Mouse (Mus musculus): ENCODE data around the gene Rerg.

Rerg gene

DNA sequence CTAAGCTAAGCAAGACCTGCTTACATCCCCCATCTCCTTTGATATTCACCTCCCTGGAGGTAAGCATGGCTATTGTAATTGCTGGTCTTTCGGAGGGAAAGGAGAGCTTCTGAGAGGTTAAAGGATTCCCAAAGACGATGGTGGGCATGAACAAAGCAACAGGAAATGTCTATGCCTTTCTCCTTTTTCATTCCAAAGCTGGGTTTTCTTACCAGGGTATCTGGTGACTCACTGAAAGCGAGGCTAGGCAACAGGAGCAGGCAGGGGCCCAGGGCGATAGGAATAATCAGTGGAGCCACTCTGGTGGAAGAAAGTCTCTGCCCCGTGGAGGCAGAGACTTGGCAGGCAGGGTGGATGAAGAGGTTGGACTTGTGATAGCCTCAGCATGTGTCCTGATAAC, at the start of gene Rerg:
TSS of gene Rerg (minus strand) at position 272 of the 400 bp plus-strand sequence.
- DNase-seq (ENCODE audit: low read depth) = no peak

DNA sequence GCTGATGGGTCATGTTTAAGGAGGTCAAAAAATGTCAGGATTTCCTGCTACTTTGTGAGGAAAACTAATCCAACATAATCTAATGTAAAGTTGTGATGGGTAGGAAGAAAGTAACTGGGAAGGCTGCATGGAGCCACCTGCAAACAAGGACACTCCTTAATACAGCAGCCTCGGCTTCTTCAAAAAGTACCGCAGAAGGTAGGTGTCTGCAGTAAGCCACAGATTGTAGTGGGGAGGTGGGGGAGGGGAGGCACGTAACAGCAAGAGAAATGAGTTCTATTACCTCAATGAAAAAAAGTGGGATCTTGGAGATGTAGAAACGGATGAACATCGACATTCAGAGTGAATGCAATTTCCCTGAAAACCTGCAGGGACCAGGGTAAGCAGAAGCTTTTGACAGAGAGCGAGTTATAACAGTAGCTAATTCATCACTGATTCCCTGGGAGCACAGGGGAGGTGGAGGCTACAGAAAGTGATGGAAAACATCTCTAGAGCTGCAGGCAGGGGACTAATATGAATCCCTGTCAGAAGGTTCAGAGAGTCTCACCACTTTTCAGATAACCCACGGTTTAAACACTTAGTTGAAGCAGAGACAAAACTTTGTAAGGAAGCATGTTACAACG, 47.7 kb upstream of the Rerg start:
- DNase-seq (ENCODE audit: low read depth) = no peak

DNA sequence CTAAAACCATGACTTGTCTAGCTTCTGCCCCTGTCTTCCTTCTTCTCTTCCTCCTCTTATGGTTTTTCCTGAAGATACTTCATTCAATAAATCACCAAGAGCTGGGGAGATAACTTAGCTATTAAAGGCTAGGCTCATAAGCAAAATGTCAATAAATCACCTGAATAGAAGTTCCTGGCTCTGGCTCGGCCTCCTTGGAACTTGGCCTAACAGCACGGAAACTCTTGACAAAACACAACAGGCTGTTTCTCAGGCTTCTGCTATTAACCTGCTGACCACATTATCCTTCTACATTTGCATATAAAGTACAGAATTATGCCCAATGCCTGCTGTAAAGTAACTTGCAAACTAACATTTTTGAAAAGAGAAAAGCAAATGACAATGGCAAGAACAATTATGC, 41.1 kb upstream of the Rerg start:
- no peak for DNase-seq (ENCODE audit: low read depth)

DNA sequence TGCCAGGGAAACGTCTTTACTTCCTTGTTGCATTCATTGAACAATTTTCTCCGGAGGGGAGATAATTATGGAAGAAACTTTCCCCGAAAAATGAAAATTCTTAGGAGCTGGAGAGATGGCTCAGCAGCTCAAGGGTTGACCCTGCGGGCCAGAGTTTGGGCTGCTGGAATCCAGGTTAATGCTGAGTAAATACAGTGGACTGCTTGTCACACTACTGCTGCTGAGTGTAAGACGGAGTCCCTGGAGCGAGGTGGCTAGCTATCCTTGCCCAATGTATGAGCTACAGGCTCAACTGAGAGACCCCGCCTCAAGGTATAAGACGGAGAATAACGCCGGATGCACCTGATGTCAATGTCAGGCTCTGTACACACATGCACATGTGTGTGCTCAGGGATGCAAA, 40.7 kb upstream of the Rerg start:
- no peak for DNase-seq (ENCODE audit: low read depth)

DNA sequence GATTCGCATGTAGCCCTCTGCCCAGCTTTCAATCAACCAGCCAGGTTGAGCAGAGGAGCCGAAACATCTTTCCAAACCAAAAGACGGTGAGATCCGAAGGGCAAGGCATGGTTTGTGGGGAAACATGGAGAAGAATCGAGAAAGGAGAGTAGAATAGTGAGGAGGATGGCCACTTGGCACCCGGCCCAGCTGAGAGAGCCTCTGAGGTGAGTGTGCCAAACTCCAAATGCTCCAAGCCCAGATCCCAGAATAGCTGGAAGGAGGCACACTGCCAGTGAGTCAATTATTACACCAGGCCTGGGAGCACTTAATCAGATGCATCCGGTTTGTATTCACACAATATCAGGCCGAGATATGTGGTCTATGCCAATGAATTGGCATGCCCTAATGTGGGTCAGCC, 39.7 kb upstream of the Rerg start:
- DNase-seq (ENCODE audit: low read depth) = no peak

DNA sequence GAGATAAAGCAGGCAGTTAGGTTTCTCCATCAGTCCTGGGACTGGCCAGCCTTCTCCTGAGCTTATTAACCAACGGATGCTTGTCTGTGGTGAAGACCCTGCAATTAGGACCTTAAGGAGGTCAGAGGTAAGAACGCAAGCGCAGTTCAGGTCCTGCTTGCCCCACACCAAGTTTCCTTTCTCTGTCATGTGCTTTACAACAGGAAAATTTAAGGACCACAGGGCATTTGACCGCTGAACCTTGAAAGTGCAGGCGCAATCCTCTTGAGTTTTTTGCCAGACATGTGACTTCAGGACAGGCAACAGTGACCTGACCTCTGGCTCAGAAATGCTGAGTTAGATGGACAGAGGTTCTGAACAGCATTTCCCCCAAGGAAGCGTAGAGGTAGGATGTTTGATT, 36.8 kb upstream of the Rerg start:
- no peak for DNase-seq (ENCODE audit: low read depth)

DNA sequence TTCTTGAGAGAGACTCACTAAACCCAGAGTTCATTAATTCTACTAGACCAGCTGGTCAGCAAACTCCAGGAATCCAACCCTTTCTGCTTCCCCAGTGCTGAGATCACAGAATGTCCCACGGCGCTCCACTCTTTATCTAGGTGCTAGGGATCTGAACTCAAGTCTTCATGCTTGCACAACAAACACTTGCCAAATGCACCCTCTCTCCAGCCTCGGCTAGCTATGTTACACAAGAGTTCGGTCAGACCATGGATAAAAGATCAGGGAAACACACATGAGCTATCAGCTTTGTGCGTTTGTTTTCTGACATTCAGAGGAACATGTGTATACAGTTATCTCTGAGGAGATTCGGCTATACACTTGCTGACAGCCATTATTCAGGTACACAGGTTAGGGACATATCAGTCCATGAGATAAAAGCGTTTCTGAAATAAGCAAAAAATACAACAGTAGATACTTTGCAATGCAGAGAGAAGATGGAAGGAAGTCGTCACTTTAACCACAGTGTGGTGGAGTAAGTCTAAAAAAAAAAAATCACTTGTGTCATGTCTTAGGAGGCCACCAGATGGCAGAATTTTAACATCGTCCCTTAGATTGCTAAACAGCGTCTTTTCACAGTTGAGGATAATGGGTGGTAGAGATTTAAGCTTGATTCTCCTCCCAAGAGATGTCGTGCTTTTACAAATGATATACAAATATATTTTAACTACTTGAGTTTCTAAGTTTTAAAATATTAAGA, 35.5 kb upstream of the Rerg start:
- DNase-seq (ENCODE audit: low read depth) = peak; percentile 16

DNA sequence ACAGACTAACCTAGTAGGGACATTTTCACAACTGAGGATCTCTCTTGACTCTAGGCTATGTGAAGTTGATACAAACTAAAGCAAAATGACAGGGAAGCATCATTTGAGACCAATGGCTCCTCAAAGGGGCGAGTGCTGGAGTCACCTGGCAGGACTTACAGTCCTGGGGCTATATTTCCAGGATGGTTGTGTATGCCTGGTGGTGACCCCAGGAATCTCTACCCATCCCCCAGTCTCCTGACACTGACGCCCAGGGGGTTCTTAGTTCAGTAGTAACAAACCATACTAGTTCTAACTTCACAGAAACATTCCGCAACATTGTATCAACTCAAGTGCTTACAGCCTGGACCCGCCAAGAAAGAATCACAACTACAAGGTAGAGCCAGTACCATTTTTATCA, 32.4 kb upstream of the Rerg start:
- no peak for DNase-seq (ENCODE audit: low read depth)

DNA sequence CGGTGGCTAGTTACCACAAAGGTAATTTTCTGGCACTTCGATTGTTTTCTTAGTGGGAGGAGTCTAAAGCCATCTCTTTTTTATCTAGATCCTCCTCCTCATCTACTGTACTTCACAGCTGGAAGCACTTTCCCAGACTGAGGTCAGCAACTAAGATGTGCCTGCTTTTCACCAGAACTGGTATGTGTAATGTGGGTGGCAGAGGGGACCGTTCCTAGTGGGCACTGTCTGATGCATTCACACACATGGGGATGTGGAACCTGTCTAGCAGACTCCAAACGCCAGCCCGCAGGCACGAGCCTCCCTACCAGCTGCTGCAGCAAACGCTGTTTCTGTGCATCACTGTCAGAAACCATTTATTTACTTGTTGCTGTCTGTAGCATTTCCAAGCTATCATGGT, 31.3 kb upstream of the Rerg start:
- no peak for DNase-seq (ENCODE audit: low read depth)

DNA sequence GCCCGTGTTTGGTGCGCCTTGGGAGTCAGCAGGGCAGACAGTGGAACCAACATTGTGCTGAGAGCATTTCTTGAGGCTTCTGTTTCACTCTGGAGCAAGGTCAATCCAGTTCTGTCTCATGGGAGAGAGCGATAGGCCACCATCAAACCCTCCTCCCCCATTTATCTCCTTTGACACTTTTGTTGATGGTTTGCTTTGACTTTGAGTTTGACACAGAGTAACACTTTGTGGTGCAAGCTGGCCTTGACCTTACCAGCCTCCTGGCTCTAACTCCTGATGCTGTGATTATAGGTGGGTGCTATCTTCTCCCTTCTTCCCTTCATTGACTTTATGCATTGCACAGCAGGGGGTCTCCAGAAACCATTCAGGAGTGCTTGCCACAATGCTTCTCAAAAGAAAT, 30.9 kb upstream of the Rerg start:
- no peak for DNase-seq (ENCODE audit: low read depth)

DNA sequence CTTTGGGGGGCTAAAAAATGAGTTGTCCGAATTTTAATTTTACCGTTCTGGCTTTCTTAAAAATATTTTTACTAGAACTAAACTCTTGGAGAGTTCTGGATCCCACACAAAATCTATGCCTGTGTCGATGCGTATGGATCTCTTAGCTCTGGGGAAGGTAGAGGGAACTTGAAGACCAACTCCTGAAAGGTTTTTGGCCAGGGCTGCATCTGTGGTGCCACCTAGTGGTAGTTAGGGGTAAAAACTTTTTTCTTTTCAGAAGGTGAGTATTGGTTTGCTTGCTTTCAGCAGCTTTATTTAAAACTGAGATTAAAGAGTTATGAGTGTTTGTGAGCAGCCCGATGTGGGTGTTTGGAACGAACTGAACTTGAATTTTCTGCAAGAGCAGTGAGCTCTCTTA, 21.8 kb upstream of the Rerg start:
- DNase-seq (ENCODE audit: low read depth) = peak; percentile 47

DNA sequence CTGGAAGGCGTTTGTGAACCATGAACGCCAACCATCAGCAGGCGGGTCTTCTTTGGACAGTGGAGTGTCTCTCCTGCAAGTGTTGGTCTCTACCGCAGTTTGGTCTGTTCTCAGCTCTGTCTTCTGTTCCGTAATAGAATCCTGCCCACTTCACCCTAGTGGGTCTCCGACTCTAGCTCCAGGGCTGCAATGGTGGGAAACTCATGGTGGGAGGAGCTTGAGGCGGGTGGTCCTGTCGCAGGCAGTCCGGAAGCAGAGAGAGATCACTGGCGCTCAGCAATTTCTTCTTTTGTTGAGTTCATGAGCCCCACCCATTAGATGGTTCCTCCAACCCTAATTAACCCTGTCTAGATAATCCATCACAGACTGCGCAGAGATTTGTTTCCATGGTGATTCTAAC, 20.7 kb upstream of the Rerg start:
- no peak for DNase-seq (ENCODE audit: low read depth)

DNA sequence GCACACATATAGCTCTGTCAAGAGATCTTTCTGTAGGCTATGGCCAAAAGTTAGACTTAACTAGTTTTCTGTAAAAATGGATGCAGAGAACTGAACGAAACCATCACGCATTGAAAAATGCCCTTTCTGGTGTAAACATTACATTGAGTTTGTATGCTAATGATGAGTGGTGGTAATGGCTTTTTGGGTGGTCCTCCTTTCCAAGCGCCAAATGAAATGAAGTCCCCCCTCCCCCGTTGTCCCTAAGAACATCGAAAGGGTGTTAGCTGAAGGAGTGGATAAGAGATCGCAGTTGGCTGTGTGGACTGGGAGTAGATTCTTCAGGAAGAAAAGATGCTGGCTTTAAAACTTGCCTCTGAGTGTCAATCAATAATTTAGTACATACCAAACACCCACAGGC, 20.3 kb upstream of the Rerg start:
- no peak for DNase-seq (ENCODE audit: low read depth)

DNA sequence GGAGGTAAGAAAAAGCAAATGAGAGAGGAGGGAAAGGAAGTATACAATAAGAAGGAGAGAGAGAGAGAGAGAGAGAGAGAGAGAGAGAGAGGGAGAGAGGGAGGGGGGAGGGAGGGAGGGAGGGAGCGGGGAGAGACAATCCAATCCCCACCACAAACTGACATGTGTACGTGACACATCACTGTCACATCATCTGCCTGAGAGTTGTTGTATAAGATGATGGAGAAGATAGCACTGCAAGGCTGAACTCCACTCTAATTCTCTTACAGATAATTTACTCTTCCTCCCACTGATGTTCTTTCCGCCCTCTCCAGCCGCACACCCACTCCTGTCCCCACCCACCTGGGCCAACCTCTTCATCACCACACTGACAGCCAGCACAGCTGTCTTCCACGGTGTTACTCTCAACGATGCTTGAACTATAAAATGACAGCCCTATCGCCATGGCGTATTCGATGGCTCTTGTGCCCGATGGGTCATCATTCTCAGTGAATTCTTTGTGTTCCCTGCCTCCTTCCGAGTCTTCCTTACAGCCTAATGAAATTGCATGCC, 18.2 kb upstream of the Rerg start:
- DNase-seq (ENCODE audit: low read depth) = no peak

DNA sequence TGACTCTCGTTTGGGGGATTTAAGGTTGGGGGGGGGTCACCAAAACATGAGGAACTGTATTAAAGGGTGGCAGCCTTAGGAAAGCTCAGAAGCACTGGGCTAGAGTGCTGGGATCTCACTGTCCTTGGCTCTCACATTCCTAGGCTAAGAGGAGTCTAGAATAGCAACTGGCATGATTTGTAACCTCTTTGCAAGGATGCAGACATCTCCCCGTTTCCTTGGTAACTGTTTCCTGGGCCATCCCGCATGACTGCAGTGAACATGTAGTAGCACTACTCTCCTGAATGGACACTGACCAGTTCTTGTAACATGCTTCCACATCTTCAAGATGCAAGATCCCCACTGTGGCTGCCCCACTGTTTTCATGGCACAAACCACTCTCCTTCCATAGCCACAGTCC, 17.1 kb upstream of the Rerg start:
- DNase-seq (ENCODE audit: low read depth) = no peak

DNA sequence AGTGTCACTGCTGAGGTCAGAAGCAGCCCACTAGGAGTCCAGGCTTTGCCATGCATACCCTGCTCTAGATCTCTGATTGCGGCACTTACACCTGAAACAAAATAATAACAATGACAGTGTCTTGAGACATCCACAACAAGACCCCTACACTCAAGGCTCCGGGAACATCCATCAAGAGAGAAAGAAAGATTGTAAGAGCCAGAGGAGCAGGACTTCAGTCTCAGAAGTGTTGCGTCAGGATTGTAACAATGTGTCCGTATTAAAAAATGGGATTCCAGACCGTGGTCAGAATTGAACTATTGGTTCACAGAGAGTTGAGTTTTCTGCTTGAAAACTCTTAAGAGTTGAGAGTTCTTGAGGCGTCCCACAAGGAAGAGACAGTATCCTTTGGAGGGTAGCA, 10.3 kb upstream of the Rerg start:
- DNase-seq (ENCODE audit: low read depth) = no peak

DNA sequence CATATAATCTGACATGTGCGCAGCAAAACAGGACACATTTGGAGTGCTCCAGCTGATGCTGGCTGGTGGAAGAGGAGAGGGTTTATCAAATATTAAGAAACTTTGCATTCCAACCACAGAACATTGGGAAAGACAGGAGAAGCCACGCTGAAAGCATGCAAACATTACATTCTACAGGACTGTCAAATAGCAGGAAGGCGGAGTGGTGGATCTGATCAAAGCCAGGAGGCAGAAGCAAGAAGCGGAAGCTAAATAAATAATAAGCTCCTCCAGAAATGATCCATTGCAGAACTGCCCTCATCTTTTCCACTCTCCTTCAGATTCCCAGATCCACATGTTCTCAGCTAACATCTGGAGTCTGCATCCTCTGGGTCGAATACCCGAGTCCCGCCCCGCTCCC, 9.8 kb upstream of the Rerg start:
- DNase-seq (ENCODE audit: low read depth) = no peak

DNA sequence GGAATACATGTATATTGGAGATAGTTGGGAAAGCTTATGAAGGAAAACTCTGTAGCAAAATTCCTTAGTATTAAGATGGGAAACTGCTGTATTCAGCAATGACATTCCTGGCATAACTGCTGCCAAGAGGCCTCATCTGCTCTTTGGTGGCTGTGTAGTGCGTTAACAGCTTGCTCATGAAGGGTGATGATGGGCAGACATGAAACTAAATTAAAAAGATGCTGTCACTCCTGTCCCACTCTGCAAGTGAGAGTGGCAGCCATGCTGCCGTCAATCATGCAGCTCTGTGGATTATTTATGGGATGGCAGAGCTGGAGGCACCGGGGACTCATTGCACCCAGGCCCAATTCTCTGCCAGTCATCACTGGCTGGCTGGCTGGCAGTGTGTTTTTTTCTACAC, 8.7 kb upstream of the Rerg start:
- DNase-seq (ENCODE audit: low read depth) = no peak

DNA sequence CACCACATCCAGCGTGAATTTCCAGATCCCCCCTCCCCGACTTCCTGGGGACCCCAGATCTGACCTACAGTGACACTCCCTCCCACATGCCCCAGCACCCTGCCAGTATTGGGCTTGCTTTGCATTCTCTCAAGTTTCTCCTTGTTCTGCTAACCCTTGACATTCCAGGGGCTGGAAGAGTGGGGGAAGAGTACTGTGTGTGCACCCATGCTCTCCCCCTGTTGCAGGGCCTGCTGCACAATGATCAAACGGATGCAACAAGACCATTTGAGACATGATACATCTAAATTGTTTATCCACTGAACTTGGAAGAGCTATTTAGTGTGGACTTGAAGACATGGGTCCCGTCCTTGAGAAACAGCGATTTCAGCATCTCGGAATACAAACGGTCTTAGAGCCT, 349 bp upstream of the Rerg start:
- DNase-seq (ENCODE audit: low read depth) = no peak

DNA sequence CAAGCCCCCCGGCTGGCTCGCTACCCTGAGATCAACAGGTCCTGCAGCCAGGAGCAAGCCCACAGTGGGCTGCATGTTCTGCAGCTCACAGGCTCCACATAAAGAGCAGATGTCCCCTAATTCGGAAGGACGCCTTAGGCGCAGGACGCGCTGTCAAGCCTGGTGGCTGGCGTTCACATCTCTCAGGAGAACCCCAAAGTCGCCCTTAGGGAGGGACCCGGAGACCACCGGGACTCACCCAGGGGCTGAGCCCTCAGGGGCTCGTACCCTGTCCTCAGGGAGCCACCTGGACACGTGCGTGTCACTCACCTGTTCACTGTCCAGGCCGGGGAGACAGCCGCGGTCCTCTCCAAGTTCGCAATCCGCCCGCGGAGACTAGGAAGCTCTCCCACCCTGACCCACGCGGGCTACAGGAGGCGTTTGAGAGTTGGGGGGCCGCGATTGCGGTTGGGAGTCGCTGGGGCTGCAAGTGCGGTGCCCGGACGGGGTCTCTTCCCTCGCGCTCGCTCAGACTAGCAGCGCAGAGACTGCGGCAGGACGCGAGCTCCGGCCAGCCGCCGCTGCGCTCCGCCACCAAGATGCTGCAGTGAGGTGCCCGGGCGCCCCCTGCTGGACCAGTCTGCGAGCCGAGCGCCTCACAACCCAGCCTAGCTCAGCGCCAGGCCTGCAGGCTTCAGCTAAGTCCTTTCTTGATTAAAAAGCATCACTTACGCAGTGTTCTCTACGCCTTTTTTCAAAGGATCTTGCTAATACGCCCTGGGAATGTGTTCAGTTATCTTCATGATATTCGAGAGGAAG, 927 bp downstream of the Rerg start:
- peak; percentile 63 for DNase-seq (ENCODE audit: low read depth)

DNA sequence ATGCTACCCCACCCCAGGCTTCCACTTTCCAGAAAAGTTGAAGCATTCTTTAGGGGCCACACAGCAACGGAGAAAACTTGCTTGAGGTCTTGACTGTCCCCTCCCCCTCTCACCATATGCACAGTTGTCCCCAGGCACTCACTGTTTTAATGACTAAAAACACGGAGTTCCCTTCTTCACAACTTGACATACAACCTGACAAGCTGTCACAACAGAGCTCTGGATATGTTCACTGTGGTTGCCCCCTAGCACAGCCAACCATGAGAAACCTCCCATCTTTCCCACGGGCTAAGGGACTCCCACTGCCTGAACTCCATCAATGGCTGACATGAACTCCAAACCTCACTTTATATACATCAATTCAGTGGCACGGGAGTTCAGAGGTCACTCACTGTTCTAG, 3.5 kb downstream of the Rerg start:
- DNase-seq (ENCODE audit: low read depth) = no peak

DNA sequence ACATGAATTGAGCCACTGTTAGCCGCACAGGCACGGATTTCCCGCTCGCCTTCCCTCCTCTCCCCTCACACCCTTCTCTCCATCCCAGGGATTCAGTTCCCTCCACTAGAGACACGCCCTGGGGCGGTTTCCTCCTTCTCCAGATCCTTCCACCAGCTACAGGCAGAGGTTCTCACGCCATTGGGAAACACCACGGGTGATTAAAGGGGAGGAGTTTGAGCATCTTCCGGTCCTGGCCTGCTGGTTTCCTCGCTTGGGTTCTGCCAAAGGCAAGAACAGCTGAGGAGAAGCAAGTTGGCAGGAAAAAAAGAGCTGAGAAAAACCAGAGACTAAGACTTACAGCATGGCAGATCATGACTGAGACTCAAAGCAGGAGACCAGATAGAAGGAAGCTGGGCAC, 6.7 kb downstream of the Rerg start:
- DNase-seq (ENCODE audit: low read depth) = no peak

DNA sequence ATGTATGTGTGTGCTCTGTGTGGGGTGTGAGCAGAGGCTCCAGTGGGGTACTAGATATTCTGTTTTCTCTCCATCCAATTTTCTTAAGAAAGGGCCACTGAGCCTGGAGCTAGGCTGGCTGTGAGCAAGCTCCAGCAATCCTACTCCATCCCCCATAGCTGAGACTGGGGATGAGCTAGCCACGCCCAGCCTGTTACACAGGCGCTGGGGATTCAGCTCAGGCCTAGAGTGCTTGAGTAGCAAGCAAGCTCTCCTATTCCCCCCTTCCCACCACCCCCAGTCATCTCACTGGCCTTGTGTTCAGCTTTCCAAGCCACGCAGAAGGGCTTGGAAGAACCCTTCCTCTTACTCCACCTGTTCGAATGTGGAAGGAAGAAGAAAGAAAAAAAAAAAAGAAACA, 7.2 kb downstream of the Rerg start:
- DNase-seq (ENCODE audit: low read depth) = no peak
